Mouse (Mus musculus) heart, adult 2 months (tissue): ENCODE data around the gene Capn1.

Experiments
- CTCF ChIP-seq: fragments of 200-600 bp; IDR thresholded peaks from 2 replicates; pipeline ENCODE4 v1.8.1; 2022; ENCODE audit warnings: antibody characterized with exemption, mild to moderate bottlenecking, moderate library complexity
- EP300 ChIP-seq: fragments of 200-500 bp; IDR thresholded peaks from 2 replicates; pipeline ENCODE4 v1.6.1; 2011; ENCODE audit warnings: low read depth, low read length, control low read depth; ENCODE audit not compliant: insufficient read depth
- POLR2A ChIP-seq: fragments of 200-500 bp; IDR thresholded peaks from 2 replicates; pipeline ENCODE4 v1.6.1; 2011; ENCODE audit warnings: mild to moderate bottlenecking, low read depth, low read length, control low read depth; ENCODE audit not compliant: insufficient read depth

- TF ChIP-seq CTCF: no peak
- no peak for TF ChIP-seq POLR2A
- TF ChIP-seq EP300: no peak
These were observed 29.7 kb downstream of the Capn1 start, which contains the start of gene Slc22a20 for GRCm38 (mm10) chr19:5986043-5986442.
